Mouse (Mus musculus) gastrocnemius, postnatal 14 days (tissue): Measurements from ENCODE around the gene 1600015I10Rik. TPM values are rescaled to one million over a fixed set of nuclear protein-coding genes. Genes with fewer than 3 reads are reported as not detected.
"Not testable (repeated sequence)": the region's sequence is repeated elsewhere in the genome, so short reads cannot be mapped to it uniquely, and the experiment has no call there.

Experiments
- DNase-seq: peaks from one replicate; pipeline ENCODE4 v3.0.0; 2021; ENCODE audit warnings: mixed read lengths
- intact Hi-C: fragments of 180-260 bp; cut with DNase I; formaldehyde crosslinking; loops from one replicate; pipeline ENCODE4 v1.15.1; 2025; ENCODE audit warnings: low total_unique reads
- total RNA-seq, 2 experiments: library from RNA; stranded (reverse); gene quantifications; 2 replicates each; pipeline ENCODE4 v1.2.3; 2021

The 1600015I10Rik gene
- total RNA-seq, 2 experiments from 2014 or later = not detected

DNA sequence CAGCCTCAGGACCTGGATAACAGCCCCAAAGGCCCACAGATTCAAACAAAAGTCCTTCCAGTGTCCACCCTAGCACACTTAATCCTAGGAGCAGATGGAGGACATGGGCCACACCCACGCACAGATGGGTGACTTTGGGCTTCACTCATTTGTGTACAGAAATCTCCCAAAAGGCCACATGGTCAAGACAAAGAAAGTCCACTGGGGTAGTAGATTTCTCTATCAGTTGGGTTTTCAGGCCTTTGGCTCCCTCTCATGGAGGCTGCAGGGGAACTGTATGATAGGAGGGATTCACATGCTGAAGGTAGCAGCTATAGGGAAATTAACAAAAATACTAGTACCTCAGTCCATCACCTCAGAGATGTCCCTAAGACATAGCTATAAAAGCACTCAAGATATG is 28.4 kb downstream of the 1600015I10Rik start:
- intact Hi-C loops = loop anchor here (10.0 kb wide), 1 partner anchor 143 kb away; no protein-coding TSS in a partner anchor
- DNase-seq = no peak

DNA sequence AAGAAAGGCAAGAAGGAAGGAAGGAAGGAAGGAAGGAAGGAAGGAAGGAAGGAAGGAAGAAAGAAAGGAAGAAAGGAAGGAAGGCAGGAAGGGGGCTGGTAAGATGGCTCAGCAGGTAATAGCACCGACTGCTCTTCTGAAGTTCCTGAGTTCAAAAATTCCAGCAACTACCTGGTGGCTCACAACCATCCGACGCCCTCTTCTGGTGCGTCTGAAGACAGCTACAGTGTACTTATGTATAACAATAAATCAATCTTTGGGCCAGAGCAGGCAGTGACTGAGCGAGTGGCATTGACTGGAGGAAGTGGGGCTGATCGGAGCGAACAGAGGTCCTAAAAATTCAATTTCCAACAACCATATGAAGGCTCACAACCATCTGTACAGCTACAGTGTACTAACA is 29.5 kb downstream of the 1600015I10Rik start:
- not testable (repeated sequence) for DNase-seq
- intact Hi-C loops = loop anchor here (10.0 kb wide), 1 partner anchor 144 kb away; no protein-coding TSS in a partner anchor

DNA sequence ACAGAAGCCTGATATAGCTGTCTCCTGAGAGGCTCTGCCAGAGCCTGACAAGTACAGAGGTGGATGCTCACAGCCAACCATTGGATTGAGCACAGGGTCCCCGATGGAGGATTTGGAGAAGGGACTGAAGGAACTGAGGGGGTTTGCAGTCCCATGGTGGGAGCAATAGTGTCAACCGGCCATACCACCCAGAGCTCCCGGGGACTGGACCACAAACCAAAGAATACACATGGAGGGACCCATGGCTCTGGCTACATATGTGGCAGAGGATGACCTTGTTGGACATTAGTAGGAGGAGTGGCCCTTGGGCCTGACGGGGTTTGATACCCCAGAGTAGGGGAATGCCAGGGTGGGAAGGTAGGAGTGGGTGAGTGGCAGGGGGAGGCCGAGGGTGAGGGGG is 37.0 kb downstream of the 1600015I10Rik start:
- DNase-seq, intact Hi-C loops: not testable (repeated sequence)

DNA sequence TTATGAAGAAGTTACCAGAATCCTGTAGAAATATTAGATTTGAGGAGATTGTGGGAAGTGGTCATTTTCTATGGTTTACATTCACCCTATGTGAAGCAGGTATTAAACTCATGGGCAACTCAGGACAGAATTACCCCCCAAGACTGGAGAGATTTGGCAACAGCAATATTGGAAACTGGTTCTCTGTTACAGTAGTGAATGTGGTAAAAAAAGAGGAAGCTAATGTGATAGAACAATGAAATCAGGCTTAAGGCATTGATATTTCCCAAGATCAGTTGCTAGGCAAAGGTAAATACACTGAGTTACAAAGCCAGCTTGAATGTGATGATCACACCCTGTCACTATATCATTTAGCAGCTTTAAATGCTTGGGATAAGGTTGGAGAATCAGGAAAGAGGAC is 38.2 kb downstream of the 1600015I10Rik start:
- intact Hi-C loops = no loop called here
- DNase-seq = no peak

DNA sequence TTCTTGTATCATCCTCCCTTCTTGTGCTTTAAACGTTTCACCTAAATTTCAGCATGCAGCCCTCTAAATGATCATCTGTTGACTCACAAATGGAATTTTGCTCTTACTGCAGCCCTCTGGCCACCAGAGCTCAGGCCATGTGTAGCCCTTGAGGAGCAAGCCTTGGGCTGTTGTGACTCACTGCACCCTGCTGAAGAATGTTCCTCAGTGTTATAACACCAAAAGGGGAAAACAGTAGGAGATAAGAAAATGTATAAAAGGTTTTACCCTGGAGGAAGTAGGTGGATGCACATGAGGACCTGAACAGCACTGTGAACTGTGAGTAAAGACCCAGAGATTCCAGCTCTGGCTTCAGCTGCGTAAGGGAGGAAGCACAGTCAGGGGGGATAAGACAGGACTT is 45.0 kb downstream of the 1600015I10Rik start, which contains the start of gene Doxl2:
Gene Doxl2, plus strand, starts transcription at position 301 of the 400 bp plus-strand sequence.
- intact Hi-C loops = no loop called here
- DNase-seq = no peak

DNA sequence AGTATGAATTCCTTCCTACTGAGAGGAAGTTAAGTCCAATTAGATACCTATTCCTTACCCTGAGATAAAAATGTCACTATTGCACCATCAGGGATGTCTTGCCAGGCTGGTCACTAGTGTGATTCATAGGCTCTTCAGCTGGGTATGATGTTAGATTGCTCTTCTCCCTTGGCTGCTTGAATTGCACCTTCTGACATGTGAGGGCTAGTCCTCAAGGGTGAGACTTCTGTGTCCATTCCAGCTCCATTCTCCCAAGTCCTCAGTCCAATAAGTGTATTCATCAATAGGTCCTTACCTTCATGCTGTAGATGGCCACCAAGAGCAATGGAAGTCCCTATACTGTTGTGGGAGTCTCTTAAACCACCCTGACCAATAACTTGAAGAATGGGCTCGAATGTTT is 49.9 kb downstream of the 1600015I10Rik start:
- intact Hi-C loops = no loop called here
- DNase-seq = no peak

DNA sequence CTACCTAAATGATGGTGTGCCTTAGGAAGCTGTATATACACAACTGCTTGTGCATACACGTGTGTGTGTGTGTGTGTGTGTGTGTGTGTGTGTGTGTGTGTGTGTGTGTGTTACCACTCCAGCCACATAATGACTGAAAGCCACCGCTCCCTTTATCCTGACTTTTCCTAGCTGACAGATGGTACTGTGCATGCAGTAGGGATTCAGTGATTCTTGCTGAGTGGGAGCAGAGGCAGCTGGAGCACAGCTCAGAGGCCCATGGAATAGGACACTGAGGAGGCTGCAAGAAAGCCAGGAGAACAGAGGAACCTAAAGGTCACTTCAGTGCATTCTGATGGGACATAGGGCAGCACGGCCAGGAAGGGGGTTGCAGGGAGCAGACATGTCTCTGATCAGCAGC is 52.6 kb downstream of the 1600015I10Rik start:
- intact Hi-C loops = no loop called here
- no peak for DNase-seq

Other genes starting within 250 kb of the 1600015I10Rik start
- 10 to 100 TPM; 10.7 to 12.5 TPM for gene Gimap4, start 245.3 kb upstream of the 1600015I10Rik start, total RNA-seq
- 10 to 100 TPM; 21.8 to 22.0 TPM for gene Gimap6, start 221.7 kb upstream of the 1600015I10Rik start, total RNA-seq
- 1 to 10 TPM; 1.8 to 4.3 TPM for gene Gm28053, start 211.3 kb upstream of the 1600015I10Rik start, total RNA-seq
- gene Gimap7, start 211.3 kb upstream of the 1600015I10Rik start, total RNA-seq = not detected
- 1 to 10 TPM; 5.7 to 6.4 TPM for gene Gimap1, start 190.8 kb upstream of the 1600015I10Rik start, total RNA-seq
- 1 to 10 TPM; 3.6 to 4.5 TPM for gene Gimap5, start 183.7 kb upstream of the 1600015I10Rik start, total RNA-seq
- gene Gimap3, start 159.0 kb upstream of the 1600015I10Rik start, total RNA-seq = under 1 TPM in 1 of 2 experiments, not detected in 1; 0.22 TPM
- gene Tmem176a, start 89.0 kb upstream of the 1600015I10Rik start, total RNA-seq = 1 to 10 TPM; 8.1 to 9.1 TPM
- gene Tmem176b, start 88.4 kb upstream of the 1600015I10Rik start, total RNA-seq = 10 to 100 TPM; 19.5 to 26.1 TPM
- not detected for gene Aoc1, start 57.0 kb upstream of the 1600015I10Rik start, total RNA-seq
- gene Doxl2, start 45.1 kb downstream of the 1600015I10Rik start, total RNA-seq = not detected
- gene Svs1, start 57.0 kb downstream of the 1600015I10Rik start, total RNA-seq = not detected
- 1 to 10 TPM in 1 of 2 experiments, under 1 TPM in 1; 0.78 to 1.2 TPM for gene Gpnmb, start 106.7 kb downstream of the 1600015I10Rik start, total RNA-seq
- gene Malsu1, start 143.9 kb downstream of the 1600015I10Rik start, total RNA-seq = 10 to 100 TPM; 39.1 to 40.3 TPM